Mouse (Mus musculus): ENCODE results near the gene Nkapd1. TPM values are rescaled to one million over a fixed set of nuclear protein-coding genes. Genes with fewer than 3 reads are reported as not detected.

The Nkapd1 gene
- 5.8 and 5.9 TPM in 2 replicates for polyA plus RNA-seq (2015; fragmentation: Nextera tagmentation; extraction: Ambion mirVana)

GRCm38 (mm10) chr9:50616766-50617603 lies at the start of gene Nkapd1, which contains the start of gene Pih1d2:
TSS of gene Nkapd1 (minus strand) at chr9:50617464.
TSS of gene Pih1d2 (plus strand) at chr9:50617321.
- peak within 1 kb of the TSS; percentile 79 for H3K4me2 ChIP-seq (ENCODE audit: low read depth, low read length)
- ATAC-seq (ENCODE audit: low read depth) = peak; percentile 90
- peak within 1 kb of the TSS; percentile 95 for H3K9ac ChIP-seq (ENCODE audit: low read depth, low read length)
- peak within 1 kb of the TSS; percentile 98 for H3K4me3 ChIP-seq (ENCODE audit: low read depth, low read length)
- H3K4me1 ChIP-seq (ENCODE audit: control insufficient read depth, low read depth, low read length) = peaks cover 8% of the 10 kb centered on the region
- no peaks in the 10 kb centered on the region for H3K9me3 ChIP-seq (replicated peaks; ENCODE audit: control insufficient read depth, low read length)
- WGBS (ENCODE audit: insufficient replicate concordance) = under 1% methylated on average over 80 of the region's 81 CpGs
- no peaks in the 10 kb centered on the region for H3K27me3 ChIP-seq (ENCODE audit: control insufficient read depth, insufficient read depth, low read depth, low read length)
- H3K27ac ChIP-seq (ENCODE audit: low read length) = peak within 1 kb of the TSS; percentile 95
- peaks cover 14% of the 10 kb centered on the region for H3K36me3 ChIP-seq (ENCODE audit: control insufficient read depth, insufficient read depth)

DNA sequence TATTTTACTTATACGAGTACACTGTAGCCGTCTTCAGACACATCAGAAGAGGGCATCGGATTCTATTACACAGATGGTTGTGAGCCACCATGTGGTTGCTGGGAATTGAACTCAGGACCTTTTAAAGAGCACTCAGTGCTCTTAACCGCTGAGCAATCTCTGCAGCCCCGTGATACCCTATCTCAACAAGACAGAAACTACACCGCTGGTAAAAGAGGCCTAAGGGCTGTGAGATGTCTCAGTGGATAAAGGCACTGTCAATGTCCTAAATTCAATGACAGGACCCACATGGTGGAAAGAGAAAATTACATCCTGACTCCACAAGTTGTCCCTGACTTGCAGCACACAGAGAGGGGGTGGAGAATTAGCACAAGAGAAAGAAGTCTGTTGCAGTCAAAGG lies 49.2 kb upstream of the Nkapd1 start:
- 40% methylated on average over 6 of the region's 6 CpGs for WGBS (ENCODE audit: insufficient replicate concordance)
- Histone ChIP-seq H3K9ac (ENCODE audit: low read depth, low read length) (no peak overlapping the region), H3K27ac (ENCODE audit: low read length) (no peak overlapping the region), H3K27me3 (ENCODE audit: control insufficient read depth, insufficient read depth, low read depth, low read length) (no peaks in the 10 kb centered on the region), H3K4me1 (ENCODE audit: control insufficient read depth, low read depth, low read length) (no peaks in the 10 kb centered on the region), H3K36me3 (ENCODE audit: control insufficient read depth, insufficient read depth) (no peaks in the 10 kb centered on the region), H3K4me3 (ENCODE audit: low read depth, low read length) (no peak overlapping the region), H3K9me3 (replicated peaks; ENCODE audit: control insufficient read depth, low read length) (no peaks in the 10 kb centered on the region), H3K4me2 (ENCODE audit: low read depth, low read length) (no peak overlapping the region)
- ATAC-seq (ENCODE audit: low read depth) = no peak

DNA sequence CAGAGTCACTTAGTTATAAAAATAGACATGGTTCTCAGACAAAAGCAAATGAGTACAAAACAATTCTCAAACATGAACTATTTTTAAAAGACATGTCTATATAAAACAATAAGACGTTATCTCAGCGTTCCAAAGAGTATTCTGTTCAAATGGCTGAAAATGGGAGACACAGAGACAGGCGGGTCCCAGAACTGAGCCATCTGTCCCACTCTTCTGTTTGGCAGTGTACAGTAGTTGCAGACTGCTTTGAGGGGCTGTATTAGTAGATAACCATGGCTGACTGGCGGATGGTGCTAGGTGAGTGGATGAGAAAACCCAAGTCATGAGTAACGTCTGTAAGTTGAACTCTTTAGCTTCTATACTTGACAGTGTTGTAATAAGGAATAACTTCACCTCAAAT lies 47.6 kb upstream of the Nkapd1 start:
- no peak for ATAC-seq (ENCODE audit: low read depth)
- 68% methylated on average over 5 of the region's 5 CpGs for WGBS (ENCODE audit: insufficient replicate concordance)
- no peak overlapping the region for H3K4me3 ChIP-seq (ENCODE audit: low read depth, low read length)

GRCm38 (mm10) chr9:50660431-50660830 lies 43.2 kb upstream of the Nkapd1 start:
- 16% methylated on average over 12 of the region's 12 CpGs for WGBS (ENCODE audit: insufficient replicate concordance)
- H3K4me2 ChIP-seq (ENCODE audit: low read depth, low read length) = peak overlapping the region; percentile 78
- no peaks in the 10 kb centered on the region for H3K9me3 ChIP-seq (replicated peaks; ENCODE audit: control insufficient read depth, low read length)
- peak overlapping the region; percentile 86 for H3K4me3 ChIP-seq (ENCODE audit: low read depth, low read length)
- no peak overlapping the region for H3K9ac ChIP-seq (ENCODE audit: low read depth, low read length)
- H3K4me1 ChIP-seq (ENCODE audit: control insufficient read depth, low read depth, low read length) = peaks cover 5% of the 10 kb centered on the region
- H3K36me3 ChIP-seq (ENCODE audit: control insufficient read depth, insufficient read depth) = no peaks in the 10 kb centered on the region
- H3K27ac ChIP-seq (ENCODE audit: low read length) = no peak overlapping the region
- H3K27me3 ChIP-seq (ENCODE audit: control insufficient read depth, insufficient read depth, low read depth, low read length) = no peaks in the 10 kb centered on the region
- ATAC-seq (ENCODE audit: low read depth) = peak; percentile 39

More for the DNA sequence above, 47.6 kb upstream of the Nkapd1 start:
- H3K4me2 ChIP-seq (ENCODE audit: low read depth, low read length) = no peak overlapping the region
- H3K9me3 ChIP-seq (replicated peaks; ENCODE audit: control insufficient read depth, low read length) = no peaks in the 10 kb centered on the region
- no peak overlapping the region for H3K9ac ChIP-seq (ENCODE audit: low read depth, low read length)
- peaks cover 2% of the 10 kb centered on the region for H3K4me1 ChIP-seq (ENCODE audit: control insufficient read depth, low read depth, low read length)
- no peak overlapping the region for H3K27ac ChIP-seq (ENCODE audit: low read length)
- no peaks in the 10 kb centered on the region for H3K36me3 ChIP-seq (ENCODE audit: control insufficient read depth, insufficient read depth)
- H3K27me3 ChIP-seq (ENCODE audit: control insufficient read depth, insufficient read depth, low read depth, low read length) = no peaks in the 10 kb centered on the region

DNA sequence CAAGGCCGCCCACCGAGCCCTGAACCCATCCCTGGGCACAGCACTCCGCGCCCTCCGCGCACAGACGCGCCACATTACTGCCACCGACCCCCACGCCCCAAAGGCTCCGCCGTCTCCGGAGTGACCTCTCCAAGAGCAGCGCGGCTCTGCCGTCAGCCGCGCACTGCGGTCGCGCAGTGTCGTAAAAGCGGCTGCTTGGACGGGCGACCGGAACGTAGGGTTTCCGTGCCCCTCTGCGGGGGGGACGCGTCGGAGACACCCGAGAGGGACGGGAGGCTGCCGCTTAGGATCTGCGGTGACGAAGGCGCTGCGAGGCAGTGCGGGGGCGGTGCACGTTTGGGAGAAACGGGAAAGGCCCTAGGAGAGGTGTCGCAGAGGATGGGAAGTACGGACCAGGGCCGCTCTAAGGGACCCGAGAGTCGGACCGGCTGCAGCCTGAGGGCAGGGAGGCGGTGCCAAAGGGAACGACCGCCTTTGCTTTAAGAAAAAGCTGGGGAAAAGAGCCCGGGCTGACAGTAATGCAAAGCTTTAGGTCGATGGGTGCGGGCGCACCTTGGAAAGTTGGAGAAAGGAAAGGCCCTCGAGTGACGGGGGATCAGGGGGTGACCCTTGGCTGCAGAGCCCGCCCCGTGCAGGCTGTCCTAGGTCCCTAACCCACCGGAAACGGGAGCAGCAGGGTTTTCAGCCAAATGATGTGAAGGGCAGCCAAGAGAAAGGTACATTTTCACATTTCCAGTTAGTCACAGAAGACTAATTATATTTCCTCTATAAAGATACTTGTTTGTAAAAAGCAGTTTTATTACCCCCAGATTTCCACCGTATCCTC lies 42.3 kb upstream of the Nkapd1 start, which contains the start of gene Dlat:
TSS of gene Dlat (minus strand) at position 389 of the 826 bp plus-strand sequence.
- Histone ChIP-seq H3K4me1 (ENCODE audit: control insufficient read depth, low read depth, low read length) (peaks cover 5% of the 10 kb centered on the region), H3K9ac (ENCODE audit: low read depth, low read length) (peak within 1 kb of the TSS; percentile 87), H3K27ac (ENCODE audit: low read length) (peak within 1 kb of the TSS; percentile 68), H3K4me2 (ENCODE audit: low read depth, low read length) (peak within 1 kb of the TSS; percentile 78), H3K27me3 (ENCODE audit: control insufficient read depth, insufficient read depth, low read depth, low read length) (no peaks in the 10 kb centered on the region), H3K9me3 (replicated peaks; ENCODE audit: control insufficient read depth, low read length) (no peaks in the 10 kb centered on the region), H3K4me3 (ENCODE audit: low read depth, low read length) (peak within 1 kb of the TSS; percentile 86), H3K36me3 (ENCODE audit: control insufficient read depth, insufficient read depth) (no peaks in the 10 kb centered on the region)
- peak; percentile 90 for ATAC-seq (ENCODE audit: low read depth)
- under 1% methylated on average over 63 of the region's 63 CpGs for WGBS (ENCODE audit: insufficient replicate concordance)

DNA sequence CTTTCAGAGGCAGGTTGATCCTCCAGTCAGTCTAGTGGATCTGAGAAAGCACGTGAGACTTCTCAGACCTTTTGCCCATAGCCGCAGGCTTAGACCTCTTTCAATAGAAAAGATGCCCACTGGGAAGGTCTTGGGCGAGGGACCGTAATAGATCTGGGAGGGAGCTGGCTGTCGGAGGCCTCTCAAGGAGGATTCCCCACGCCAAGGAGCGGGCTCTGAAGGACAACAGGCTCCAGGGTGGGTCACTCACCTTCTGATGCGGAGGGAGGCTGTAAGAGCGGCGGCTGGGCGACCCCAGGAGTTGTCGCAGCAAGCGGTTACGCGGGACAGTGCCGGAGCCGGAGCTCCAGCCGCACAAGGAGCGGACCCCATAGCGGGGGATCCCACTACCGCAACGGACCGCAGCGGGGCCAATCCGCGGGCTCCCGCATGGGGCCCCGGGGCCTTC lies 41.7 kb upstream of the Nkapd1 start:
- no peaks in the 10 kb centered on the region for H3K36me3 ChIP-seq (ENCODE audit: control insufficient read depth, insufficient read depth)
- peak; percentile 31 for ATAC-seq (ENCODE audit: low read depth)
- peak overlapping the region; percentile 86 for H3K4me3 ChIP-seq (ENCODE audit: low read depth, low read length)
- H3K4me2 ChIP-seq (ENCODE audit: low read depth, low read length) = peak overlapping the region; percentile 78
- peak overlapping the region; percentile 68 for H3K27ac ChIP-seq (ENCODE audit: low read length)
- H3K4me1 ChIP-seq (ENCODE audit: control insufficient read depth, low read depth, low read length) = peaks cover 5% of the 10 kb centered on the region
- H3K27me3 ChIP-seq (ENCODE audit: control insufficient read depth, insufficient read depth, low read depth, low read length) = no peaks in the 10 kb centered on the region
- 0% methylated on average over 28 of the region's 28 CpGs for WGBS (ENCODE audit: insufficient replicate concordance)
- H3K9ac ChIP-seq (ENCODE audit: low read depth, low read length) = peak overlapping the region; percentile 87
- no peaks in the 10 kb centered on the region for H3K9me3 ChIP-seq (replicated peaks; ENCODE audit: control insufficient read depth, low read length)

GRCm38 (mm10) chr9:50658391-50658790 lies 41.1 kb upstream of the Nkapd1 start:
- Histone ChIP-seq H3K27ac (ENCODE audit: low read length) (no peak overlapping the region), H3K9me3 (replicated peaks; ENCODE audit: control insufficient read depth, low read length) (no peaks in the 10 kb centered on the region), H3K27me3 (ENCODE audit: control insufficient read depth, insufficient read depth, low read depth, low read length) (no peaks in the 10 kb centered on the region), H3K36me3 (ENCODE audit: control insufficient read depth, insufficient read depth) (peaks cover 3% of the 10 kb centered on the region; the same call in 1 of the 2 replicates), H3K4me3 (ENCODE audit: low read depth, low read length) (peak overlapping the region; percentile 86), H3K9ac (ENCODE audit: low read depth, low read length) (peak overlapping the region; percentile 87), H3K4me2 (ENCODE audit: low read depth, low read length) (peak overlapping the region; percentile 78), H3K4me1 (ENCODE audit: control insufficient read depth, low read depth, low read length) (peaks cover 5% of the 10 kb centered on the region)
- no peak for ATAC-seq (ENCODE audit: low read depth)
- 7% methylated on average over 5 of the region's 5 CpGs for WGBS (ENCODE audit: insufficient replicate concordance)

- Histone ChIP-seq H3K27me3 (ENCODE audit: control insufficient read depth, insufficient read depth, low read depth, low read length) (no peaks in the 10 kb centered on the region), H3K9me3 (replicated peaks; ENCODE audit: control insufficient read depth, low read length) (no peaks in the 10 kb centered on the region), H3K36me3 (ENCODE audit: control insufficient read depth, insufficient read depth) (peaks cover 31% of the 10 kb centered on the region), H3K27ac (ENCODE audit: low read length) (no peak overlapping the region), H3K9ac (ENCODE audit: low read depth, low read length) (no peak overlapping the region), H3K4me2 (ENCODE audit: low read depth, low read length) (peak overlapping the region; percentile 10; the same call in 1 of the 2 replicates), H3K4me3 (ENCODE audit: low read depth, low read length) (no peak overlapping the region), H3K4me1 (ENCODE audit: control insufficient read depth, low read depth, low read length) (peaks cover 8% of the 10 kb centered on the region)
- 56% methylated on average over 10 of the region's 10 CpGs for WGBS (ENCODE audit: insufficient replicate concordance)
- peak; percentile 80 for ATAC-seq (ENCODE audit: low read depth)
Observed at GRCm38 (mm10) chr9:50650503-50650902, 33.2 kb upstream of the Nkapd1 start.
